Mouse (Mus musculus) olfactory bulb, adult 2 months (tissue): ENCODE results near the gene Prss50.

Experiments used
- CTCF ChIP-seq: fragments of 200-500 bp; IDR thresholded peaks from 2 replicates; pipeline ENCODE4 v1.5.1; 2012; ENCODE audit warnings: low read depth, mild to moderate bottlenecking, low read length, moderate library complexity; ENCODE audit not compliant: insufficient read depth
- POLR2A ChIP-seq: fragments of 200-500 bp; IDR thresholded peaks from 2 replicates; pipeline ENCODE4 v1.6.1; 2012; ENCODE audit warnings: mild to moderate bottlenecking, low read depth, low read length, moderate library complexity; ENCODE audit not compliant: insufficient read depth

GRCm38 (mm10) chr9:110879191-110879920 lies 21.6 kb downstream of the Prss50 start, which contains the start of gene Als2cl:
- TF ChIP-seq CTCF (no peak), POLR2A (no peak)
